Mouse (Mus musculus) CH12.LX (cell line): Measurements from ENCODE around the gene Fer1l5. TPM values are rescaled to one million over a fixed set of nuclear protein-coding genes. Genes with fewer than 3 reads are reported as not detected.

ENCODE experiments used
- DNase-seq: peaks from one replicate; pipeline ENCODE4 v3.0.0-alpha.2; 2013; ENCODE audit errors: extremely low read depth
- H3K27ac ChIP-seq: 2 replicates; pipeline ENCODE4 v1.5.1; 2012; ENCODE audit warnings: low read depth, mild to moderate bottlenecking, control low read depth, moderate library complexity; ENCODE audit not compliant: insufficient read depth
- H3K27me3 ChIP-seq: replicated peaks from 2 replicates; pipeline ENCODE3; 2012; ENCODE audit warnings: inconsistent platforms
- H3K36me3 ChIP-seq, 2 experiments: replicated peaks in 1 of 2; 2 replicates each; pipeline versions ENCODE3 to v1.6.1; 2012; ENCODE audit warnings: inconsistent platforms in 1 of 2, low read length in 1 of 2, mild to moderate bottlenecking in 1 of 2, mixed read lengths in 1 of 2, moderate library complexity in 1 of 2; ENCODE audit not compliant: control insufficient read depth in 1 of 2, insufficient read depth in 1 of 2
- H3K4me1 ChIP-seq, 2 experiments: 2 replicates each; pipeline ENCODE4 v1.6.1; 2012; ENCODE audit warnings: inconsistent platforms in 1 of 2, moderate library complexity in 1 of 2; ENCODE audit not compliant: insufficient read depth in 2 of 2, control insufficient read depth in 1 of 2
- H3K4me2 ChIP-seq: 2 replicates; pipeline ENCODE4 v1.6.1; 2012; ENCODE audit warnings: low read depth, mild to moderate bottlenecking, control low read depth; ENCODE audit not compliant: poor library complexity, insufficient read depth, severe bottlenecking
- H3K4me3 ChIP-seq, 3 experiments: fragments of 150-350 bp in 1 of 3; sonication (generic) in 1 of 3; replicated peaks in 1 of 3; 2 replicates each; pipeline versions ENCODE3 to v1.5.1; 2011 to 2012; ENCODE audit warnings: low read depth in 2 of 3, low read length in 2 of 3, mild to moderate bottlenecking in 2 of 3, moderate library complexity in 2 of 3, control low read depth in 1 of 3, improper control_type of control experiment in 1 of 3, inconsistent platforms in 1 of 3, mixed read lengths in 1 of 3; ENCODE audit not compliant: poor library complexity in 1 of 3
- H3K79me2 ChIP-seq: replicated peaks from 2 replicates; pipeline ENCODE4 v1.6.1; 2012; ENCODE audit warnings: mild to moderate bottlenecking, moderate library complexity; ENCODE audit not compliant: control insufficient read depth, poor library complexity, insufficient read depth, severe bottlenecking; ENCODE audit errors: extremely low read depth
- H3K9ac ChIP-seq: 2 replicates; pipeline ENCODE4 v1.6.1; 2012; ENCODE audit warnings: low read depth, mild to moderate bottlenecking, control low read depth, moderate library complexity; ENCODE audit not compliant: insufficient read depth
- H3K9me3 ChIP-seq: replicated peaks from 2 replicates; pipeline ENCODE3; 2012; ENCODE audit warnings: low read length, inconsistent platforms, mixed read lengths
- BHLHE40 ChIP-seq: IDR thresholded peaks from 2 replicates; pipeline ENCODE4 v1.6.1; 2011; ENCODE audit warnings: mild to moderate bottlenecking, low read depth, low read length, improper control_type of control experiment
- CHD1 ChIP-seq: IDR thresholded peaks from 2 replicates; pipeline ENCODE4 v1.6.1; 2012; ENCODE audit warnings: low read depth, low read length, improper control_type of control experiment, inconsistent platforms
- CTCF ChIP-seq, 2 experiments: IDR thresholded peaks in 1 of 2; conservative IDR thresholded peaks in 1 of 2; 2 replicates each; pipeline ENCODE4 v1.5.1; 2011 to 2012; ENCODE audit warnings: low read depth in 2 of 2, low read length in 2 of 2, improper control_type of control experiment in 1 of 2, inconsistent platforms in 1 of 2, mild to moderate bottlenecking in 1 of 2, moderate library complexity in 1 of 2
- E2F4 ChIP-seq: IDR thresholded peaks from 2 replicates; pipeline ENCODE4 v1.6.1; 2011; ENCODE audit warnings: low read depth, low read length, improper control_type of control experiment; ENCODE audit not compliant: insufficient replicate concordance
- ETS1 ChIP-seq: conservative IDR thresholded peaks from 2 replicates; pipeline ENCODE4 v1.6.1; 2012; ENCODE audit warnings: low read depth, mild to moderate bottlenecking, inconsistent platforms, low read length, improper control_type of control experiment, moderate library complexity
- HCFC1 ChIP-seq: IDR thresholded peaks from 2 replicates; pipeline ENCODE4 v1.6.1; 2012; ENCODE audit warnings: low read depth, mild to moderate bottlenecking, inconsistent platforms, low read length, improper control_type of control experiment
- IRF4 ChIP-seq: IDR thresholded peaks from 2 replicates; pipeline ENCODE4 v1.6.1; 2014; ENCODE audit warnings: low read depth, mild to moderate bottlenecking, inconsistent platforms, low read length, improper control_type of control experiment
- JUN ChIP-seq: IDR thresholded peaks from 2 replicates; pipeline ENCODE4 v1.6.1; 2011; ENCODE audit warnings: low read depth, mild to moderate bottlenecking, low read length, improper control_type of control experiment, moderate library complexity; ENCODE audit not compliant: insufficient read depth
- KAT2A ChIP-seq: IDR thresholded peaks from 2 replicates; pipeline ENCODE4 v1.6.1; 2012; ENCODE audit warnings: low read length, improper control_type of control experiment, inconsistent platforms; ENCODE audit not compliant: insufficient replicate concordance
- MEF2A ChIP-seq: IDR thresholded peaks from 2 replicates; pipeline ENCODE4 v1.6.1; 2014; ENCODE audit warnings: low read depth, mild to moderate bottlenecking, inconsistent platforms, low read length, improper control_type of control experiment, borderline replicate concordance
- MXI1 ChIP-seq: IDR thresholded peaks from 2 replicates; pipeline ENCODE4 v1.6.1; 2011; ENCODE audit warnings: mild to moderate bottlenecking, low read depth, low read length, improper control_type of control experiment
- POLR2A ChIP-seq: IDR thresholded peaks from 2 replicates; pipeline ENCODE4 v1.6.1; 2011; ENCODE audit warnings: low read depth, mild to moderate bottlenecking, improper control_type of control experiment, low read length
- POLR2AphosphoS2 ChIP-seq: IDR thresholded peaks from 2 replicates; pipeline ENCODE4 v1.6.1; 2011; ENCODE audit warnings: low read depth, low read length, improper control_type of control experiment
- RAD21 ChIP-seq: IDR thresholded peaks from 2 replicates; pipeline ENCODE4 v1.6.1; 2011; ENCODE audit warnings: low read depth, mild to moderate bottlenecking, low read length, improper control_type of control experiment, moderate library complexity
- RCOR1 ChIP-seq: conservative IDR thresholded peaks from 2 replicates; pipeline ENCODE4 v1.6.1; 2012; ENCODE audit warnings: low read depth, mild to moderate bottlenecking, inconsistent platforms, low read length, improper control_type of control experiment
- SIN3A ChIP-seq: IDR thresholded peaks from 2 replicates; pipeline ENCODE4 v1.6.1; 2012; ENCODE audit warnings: low read length, improper control_type of control experiment, inconsistent platforms
- SMC3 ChIP-seq: IDR thresholded peaks from 2 replicates; pipeline ENCODE4 v1.6.1; 2011; ENCODE audit warnings: low read depth, low read length, improper control_type of control experiment
- TBP ChIP-seq: conservative IDR thresholded peaks from 2 replicates; pipeline ENCODE4 v1.6.1; 2011; ENCODE audit warnings: low read depth, low read length, improper control_type of control experiment
- TCF12 ChIP-seq: IDR thresholded peaks from 2 replicates; pipeline ENCODE4 v1.6.1; 2014; ENCODE audit warnings: low read depth, mild to moderate bottlenecking, inconsistent platforms, low read length, improper control_type of control experiment
- UBTF ChIP-seq: IDR thresholded peaks from 2 replicates; pipeline ENCODE4 v1.6.1; 2012; ENCODE audit warnings: low read depth, mild to moderate bottlenecking, inconsistent platforms, low read length, improper control_type of control experiment, moderate library complexity
- ZMIZ1 ChIP-seq: IDR thresholded peaks from 2 replicates; pipeline ENCODE4 v1.6.1; 2012; ENCODE audit warnings: low read depth, mild to moderate bottlenecking, inconsistent platforms, low read length, improper control_type of control experiment
- ZNF384 ChIP-seq: IDR thresholded peaks from 2 replicates; pipeline ENCODE4 v1.6.1; 2012; ENCODE audit warnings: low read depth, low read length, improper control_type of control experiment, inconsistent platforms
- dilution Hi-C: fragments of 300-500 bp; cut with MboI; formaldehyde crosslinking; loops from 2 replicates; pipeline ENCODE4 v1.14.3; 2020; ENCODE audit warnings: low sequenced_read_pairs; ENCODE audit not compliant: extremely low pct_unique_long_range_greater_than_20kb, extremely low pct_ligation_motif_present
- in situ Hi-C: fragments of 300-500 bp; cut with MboI; formaldehyde crosslinking; loops from 3 replicates; pipeline ENCODE4 v1.14.3; 2019; ENCODE audit warnings: low sequenced_read_pairs, low pct_ligation_motif_present, low pct_unique_long_range_greater_than_20kb, mixed read lengths
- polyA plus RNA-seq: library from polyadenylated mRNA; unstranded; fragments of >175 nt; gene quantifications from 2 replicates; pipeline ENCODE4 v1.2.1, GENCODE M21; 2012; ENCODE audit warnings: low read depth; ENCODE audit not compliant: insufficient read length
- total RNA-seq, 2 experiments: library from RNA; depleted of rRNA; stranded (reverse); fragments of 300-350 nt in 1 of 2; fragments of >200 nt in 1 of 2; gene quantifications; 2 replicates each; pipeline ENCODE4 v1.2.3; 2012 to 2014

Fer1l5 gene
- total and polyA plus RNA-seq, 3 experiments, result 1.2 TPM; not detected in 2

- Histone ChIP-seq H3K36me3 (no peaks in the 10 kb centered on the region), H3K27ac (no peak overlapping the region), H3K27me3 (peaks cover 3% of the 10 kb centered on the region), H3K4me1 (no peaks in the 10 kb centered on the region), H3K79me2 (no peaks in the 10 kb centered on the region), H3K4me2 (no peak overlapping the region), H3K9me3 (no peaks in the 10 kb centered on the region), H3K4me3 (no peak overlapping the region), H3K9ac (no peak overlapping the region)
- in situ Hi-C loops (no loop called here), dilution Hi-C loops (no loop called here)
- no peak for DNase-seq
- TF ChIP-seq BHLHE40 (no peak), SMC3 (no peak), RCOR1 (no peak), E2F4 (no peak)
Observed at GRCm38 (mm10) chr1:36378880-36379279, 6.8 kb downstream of the Fer1l5 start.

GRCm38 (mm10) chr1:36379582-36379981 is 7.5 kb downstream of the Fer1l5 start:
- in situ Hi-C loops, result no loop called here
- TF ChIP-seq POLR2A (no peak), CTCF (conservative IDR thresholded peaks at IDR 0.05 in 1 of 2, IDR thresholded peaks at IDR 0.05 in 1 of 2; ENCODE audit: low read depth in 2 of 2, low read length in 2 of 2) (peak in 1 of 2 experiments; percentile 44; a peak in 2 of 4 replicates), CHD1 (no peak), HCFC1 (no peak), E2F4 (no peak), SMC3 (peak; percentile 4; the same call in 1 of the 2 replicates), RAD21 (peak; percentile 18), TCF12 (no peak)
- DNase-seq, result no peak

GRCm38 (mm10) chr1:36397041-36397440 is 24.9 kb downstream of the Fer1l5 start:
- H3K27me3 ChIP-seq, result peaks cover 10% of the 10 kb centered on the region
- no peaks in the 10 kb centered on the region for H3K36me3 ChIP-seq
- peaks cover 6 to 10% of the 10 kb centered on the region in 2 experiments; a peak in 3 of 4 replicates for H3K4me1 ChIP-seq
- no peaks in the 10 kb centered on the region for H3K79me2 ChIP-seq
- no peak overlapping the region for H3K4me2 ChIP-seq
- H3K4me3 ChIP-seq, result no peak overlapping the region
- H3K9me3 ChIP-seq, result no peaks in the 10 kb centered on the region
- in situ Hi-C loops, result no loop called here
- no peak overlapping the region for H3K9ac ChIP-seq
- dilution Hi-C loops, result no loop called here
- no peak for DNase-seq
- H3K27ac ChIP-seq, result no peak overlapping the region
- TF ChIP-seq CTCF (conservative IDR thresholded peaks at IDR 0.05 in 1 of 2, IDR thresholded peaks at IDR 0.05 in 1 of 2; ENCODE audit: low read depth in 2 of 2, low read length in 2 of 2) (no peak), MEF2A (no peak), CHD1 (no peak), ETS1 (no peak), SIN3A (no peak), RCOR1 (no peak), SMC3 (no peak), IRF4 (no peak), ZNF384 (no peak), KAT2A (no peak), JUN (no peak), POLR2AphosphoS2 (no peak), BHLHE40 (no peak), TCF12 (no peak), MXI1 (no peak), ZMIZ1 (no peak), UBTF (no peak), HCFC1 (no peak), TBP (no peak)

More at GRCm38 (mm10) chr1:36379582-36379981, 7.5 kb downstream of the Fer1l5 start:
- dilution Hi-C loops, result no loop called here
- Histone ChIP-seq H3K9me3 (no peaks in the 10 kb centered on the region), H3K27ac (no peak overlapping the region), H3K4me1 (no peaks in the 10 kb centered on the region), H3K27me3 (peaks cover 3% of the 10 kb centered on the region), H3K36me3 (no peaks in the 10 kb centered on the region), H3K79me2 (no peaks in the 10 kb centered on the region), H3K4me2 (no peak overlapping the region), H3K4me3 (no peak overlapping the region), H3K9ac (no peak overlapping the region)
